Mouse (Mus musculus) thymus, adult 2 months (tissue): ENCODE measurements around the gene Ccnd2.

Experiments used
- CTCF ChIP-seq: fragments of 200-500 bp; IDR thresholded peaks from 2 replicates; pipeline ENCODE4 v1.5.1; 2012; ENCODE audit warnings: mild to moderate bottlenecking, control low read depth, low read length, moderate library complexity, borderline replicate concordance; ENCODE audit not compliant: control insufficient read depth, poor library complexity, insufficient read depth; ENCODE audit errors: extremely low read depth
- POLR2A ChIP-seq: fragments of 200-500 bp; IDR thresholded peaks from 2 replicates; pipeline ENCODE4 v1.6.1; 2012; ENCODE audit warnings: mild to moderate bottlenecking, low read length, control low read depth, moderate library complexity; ENCODE audit not compliant: control insufficient read depth, poor library complexity, insufficient read depth; ENCODE audit errors: extremely low read depth

DNA sequence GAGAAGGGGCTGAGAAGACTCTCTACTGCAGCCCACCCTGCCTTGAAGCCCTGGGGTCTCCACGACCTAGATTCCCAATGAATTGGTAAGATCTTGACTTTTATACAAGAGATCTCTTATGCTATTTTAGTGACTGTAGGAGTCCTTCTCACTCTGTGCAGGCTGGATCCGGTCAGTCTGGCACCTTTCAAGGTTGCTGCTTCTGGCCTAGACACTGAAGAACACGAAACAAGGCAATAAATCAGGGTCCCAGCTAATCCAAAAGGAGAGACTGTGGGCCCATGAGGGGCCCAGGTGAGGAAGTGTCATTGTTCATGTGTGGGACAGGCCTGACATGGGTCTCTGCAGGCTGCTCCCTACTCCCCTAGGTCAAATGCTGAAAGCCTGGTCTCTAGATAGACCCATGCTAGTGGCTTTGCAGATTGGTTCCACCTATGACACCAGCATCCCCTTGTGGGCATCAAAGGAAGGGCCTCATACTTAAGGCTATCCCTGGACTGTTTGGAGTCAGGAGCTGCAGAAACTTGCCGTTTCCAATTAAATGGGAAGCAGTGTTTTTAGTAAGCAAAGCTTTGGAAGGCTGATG, 29.7 kb downstream of the Ccnd2 start:
- TF ChIP-seq CTCF: no peak
- no peak for TF ChIP-seq POLR2A
